Mouse (Mus musculus) cerebellum, adult 2 months (tissue): ENCODE data around the gene Cenpm.

Experiments
- CTCF ChIP-seq: fragments of 200-500 bp; IDR thresholded peaks from 2 replicates; pipeline ENCODE4 v1.5.1; 2011; ENCODE audit warnings: low read depth, mild to moderate bottlenecking, control low read depth, low read length, moderate library complexity, borderline replicate concordance; ENCODE audit not compliant: insufficient read depth
- POLR2A ChIP-seq: fragments of 200-500 bp; IDR thresholded peaks from 2 replicates; pipeline ENCODE4 v1.6.1; 2011; ENCODE audit warnings: low read length, control low read depth, borderline replicate concordance; ENCODE audit not compliant: insufficient read depth

- TF ChIP-seq CTCF (no peak), POLR2A (no peak)
These were observed 820 bp downstream of the Cenpm start for GRCm38 (mm10) chr15:82243742-82244114.
